Mouse (Mus musculus): ENCODE measurements around the gene Kif3c.
A peak's percentile ranks its signal among the peaks of the same experiment; 100 is the strongest.

The Kif3c gene

GRCm38 (mm10) chr12:3364508-3365448, at the start of gene Kif3c:
TSS of gene Kif3c (plus strand) at chr12:3365132.
- DNase-seq (ENCODE audit: low spot score in 2 of 2): peak; percentile 91

DNA sequence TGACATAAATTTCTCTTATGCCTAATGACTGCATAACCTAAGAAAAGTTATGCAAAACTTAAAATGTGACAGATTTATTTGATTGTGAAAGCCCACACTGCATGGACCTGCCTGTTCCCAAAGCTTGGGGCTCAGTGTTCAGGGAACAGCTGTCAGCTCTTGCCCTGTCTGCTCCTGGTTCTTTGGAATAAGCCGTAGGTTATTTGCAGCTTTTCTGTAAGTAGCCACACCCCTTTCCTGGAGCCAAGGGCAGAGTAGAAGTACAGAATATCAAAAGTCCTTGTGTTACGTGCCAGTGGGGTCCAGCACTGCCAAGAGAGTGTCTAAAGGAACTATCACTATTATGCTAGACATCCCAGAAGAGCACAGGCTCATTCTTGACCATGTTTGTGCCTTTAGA, 48.8 kb upstream of the Kif3c start:
- no peak for DNase-seq (ENCODE audit: low spot score in 2 of 2)

- no peak for DNase-seq (ENCODE audit: low spot score in 2 of 2)
Measured at GRCm38 (mm10) chr12:3316937-3317336, 48.0 kb upstream of the Kif3c start.

- no peak for DNase-seq (ENCODE audit: low spot score in 2 of 2)
Measured at GRCm38 (mm10) chr12:3319377-3319776, 45.6 kb upstream of the Kif3c start.

DNA sequence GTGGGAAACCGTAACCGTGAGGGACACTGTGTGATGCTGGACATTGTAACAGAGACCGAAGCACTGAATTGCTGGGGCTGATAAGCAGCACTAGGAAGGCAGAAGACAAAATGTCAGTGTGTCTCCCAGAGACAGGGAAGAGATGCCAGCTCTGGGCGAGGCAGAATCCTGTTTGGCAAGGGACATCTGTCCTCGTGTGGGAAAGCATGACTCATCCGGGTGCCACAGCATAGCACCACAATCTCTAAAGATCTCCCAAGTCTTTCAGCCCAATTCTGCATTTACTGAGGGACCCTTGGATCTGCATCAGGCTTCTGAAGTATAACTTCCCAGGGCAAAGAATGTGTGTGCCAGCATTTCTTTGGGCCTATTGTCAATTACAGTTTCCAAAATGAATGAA, 41.7 kb upstream of the Kif3c start:
- DNase-seq (ENCODE audit: low spot score in 2 of 2): no peak

- no peak for DNase-seq (ENCODE audit: low spot score in 2 of 2)
Measured at GRCm38 (mm10) chr12:3325232-3325631, 39.7 kb upstream of the Kif3c start.

GRCm38 (mm10) chr12:3329677-3330076, 35.3 kb upstream of the Kif3c start:
- no peak for DNase-seq (ENCODE audit: low spot score in 2 of 2)

DNA sequence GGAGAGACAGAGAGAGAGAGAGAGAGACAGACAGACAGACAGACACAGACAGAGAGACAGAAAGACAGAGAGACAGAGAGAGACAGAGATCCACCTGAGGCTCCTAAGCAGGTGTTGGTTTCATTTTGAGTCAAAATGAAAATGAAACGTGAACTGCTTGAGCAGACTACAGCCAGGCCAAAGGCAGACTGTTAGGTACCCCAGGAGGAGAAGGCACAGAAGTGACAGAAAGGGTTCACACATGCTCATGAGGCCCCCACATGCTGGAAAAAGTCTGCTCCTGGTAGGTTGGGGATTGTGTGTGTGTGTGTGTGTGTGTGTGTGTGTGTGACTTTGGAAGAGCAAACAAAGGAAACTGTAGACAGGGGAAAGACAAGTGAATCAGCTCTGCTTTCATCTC, 26.0 kb upstream of the Kif3c start:
- no peak for DNase-seq (ENCODE audit: low spot score in 2 of 2)

GRCm38 (mm10) chr12:3344155-3344554, 20.8 kb upstream of the Kif3c start:
- no peak for DNase-seq (ENCODE audit: low spot score in 2 of 2)

GRCm38 (mm10) chr12:3345038-3345437, 19.9 kb upstream of the Kif3c start:
- DNase-seq (ENCODE audit: low spot score in 2 of 2): no peak

DNA sequence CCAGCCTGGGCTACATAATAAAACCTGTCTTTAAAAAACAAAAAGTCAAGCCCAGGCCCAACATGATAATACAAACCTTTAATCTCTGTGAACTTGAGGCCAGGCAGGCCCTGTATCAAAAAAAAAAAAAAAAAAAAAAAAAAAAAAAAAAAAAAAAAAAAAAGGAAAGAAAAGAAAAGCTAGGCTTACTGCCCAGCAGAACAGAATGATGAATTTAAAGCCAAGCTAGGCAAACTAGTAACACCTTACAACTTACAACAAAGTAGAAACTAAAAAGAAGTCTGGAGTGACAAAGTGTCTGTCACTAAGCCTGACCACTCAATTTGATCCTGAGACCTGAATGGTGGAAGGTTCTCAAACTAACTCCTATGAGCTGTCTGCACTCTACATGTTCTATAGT, 17.2 kb upstream of the Kif3c start:
- DNase-seq (ENCODE audit: low spot score in 2 of 2): no peak

GRCm38 (mm10) chr12:3349387-3349786, 15.5 kb upstream of the Kif3c start:
- DNase-seq (ENCODE audit: low spot score in 2 of 2): no peak

DNA sequence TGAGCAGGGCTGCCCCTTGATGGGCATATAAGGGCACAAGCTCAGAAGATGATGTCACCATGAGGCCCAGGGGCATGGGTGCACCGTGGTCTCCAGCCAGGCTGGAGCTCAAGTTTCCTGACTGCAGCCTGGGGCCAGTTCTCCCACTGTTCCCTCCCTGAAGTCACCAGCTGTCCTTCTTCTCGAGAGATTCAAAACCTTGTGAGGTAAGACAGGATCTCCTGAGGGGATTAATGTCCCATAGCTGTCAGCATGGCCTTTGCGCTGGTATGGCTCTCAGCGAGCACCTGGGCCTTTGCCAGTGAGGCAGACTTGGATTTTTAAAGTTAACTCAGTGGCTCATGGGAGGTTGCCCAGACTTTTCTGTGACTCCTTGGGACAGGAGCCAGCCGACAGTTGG, 14.8 kb upstream of the Kif3c start:
- no peak for DNase-seq (ENCODE audit: low spot score in 2 of 2)

- DNase-seq (ENCODE audit: low spot score in 2 of 2): no peak
Measured at GRCm38 (mm10) chr12:3352216-3352615, 12.7 kb upstream of the Kif3c start.

DNA sequence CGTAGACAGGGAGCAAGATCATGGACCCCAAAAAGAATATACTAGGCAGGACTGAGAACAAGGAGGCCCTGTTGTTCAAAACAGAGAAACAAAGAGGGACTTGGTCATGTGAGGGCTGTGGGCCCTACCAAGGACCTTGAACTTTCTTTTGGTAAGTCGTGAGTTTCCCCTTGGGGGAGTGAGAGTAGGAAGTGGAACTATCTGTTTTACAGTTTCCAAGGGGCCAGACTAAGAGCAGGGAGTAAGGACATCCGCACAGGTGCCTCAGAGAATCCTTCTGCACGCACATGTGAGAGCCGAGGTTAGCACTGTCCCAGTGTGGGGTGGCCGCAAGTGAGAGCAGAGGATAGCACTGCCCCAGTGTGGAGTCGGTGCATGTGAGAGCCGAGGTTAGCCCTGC, 9.9 kb upstream of the Kif3c start:
- no peak for DNase-seq (ENCODE audit: low spot score in 2 of 2)

DNA sequence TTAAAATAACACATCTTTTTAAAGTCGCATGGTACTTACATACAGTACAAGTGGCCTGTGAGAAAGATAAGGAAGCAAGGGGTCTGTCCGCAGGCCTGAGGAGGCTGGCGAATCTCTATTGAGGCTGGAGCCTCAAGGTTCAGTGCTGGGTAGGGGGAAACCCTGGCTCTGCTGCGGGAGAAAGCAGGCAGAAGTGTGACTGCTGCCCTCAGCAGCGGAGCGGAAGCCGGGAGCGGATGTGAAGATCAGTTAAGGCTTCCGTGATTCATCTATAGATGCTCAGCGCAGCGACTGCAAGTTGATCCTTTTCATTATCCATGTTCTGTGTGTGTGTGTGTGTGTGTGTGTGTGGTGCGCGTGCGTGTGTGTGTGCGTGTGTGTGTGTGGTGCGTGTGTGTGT, 8.1 kb upstream of the Kif3c start:
- DNase-seq (ENCODE audit: low spot score in 2 of 2): no peak

GRCm38 (mm10) chr12:3359302-3359701, 5.6 kb upstream of the Kif3c start:
- peak in 1 of 2 experiments; percentile 73 for DNase-seq (ENCODE audit: low spot score in 2 of 2)

DNA sequence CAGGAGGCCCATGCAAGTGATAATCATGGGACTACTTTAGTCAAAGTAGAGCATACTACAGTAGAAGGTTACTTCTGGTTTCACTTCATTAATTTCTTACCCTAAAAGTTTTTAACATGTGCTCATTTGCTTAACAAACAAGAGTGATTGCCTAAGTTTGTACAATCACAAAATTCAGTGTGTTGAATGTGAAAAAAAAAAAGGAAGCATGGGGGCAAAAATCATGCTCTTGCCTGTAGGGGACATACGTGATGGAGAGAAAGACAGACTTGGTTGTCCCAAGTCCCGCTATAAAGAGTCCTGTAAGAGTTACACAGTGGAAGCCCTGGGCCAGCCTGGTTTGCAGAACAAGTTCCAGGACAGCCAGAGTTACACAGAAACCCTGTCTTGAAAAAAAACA, 4.9 kb upstream of the Kif3c start:
- no peak for DNase-seq (ENCODE audit: low spot score in 2 of 2)

- no peak for DNase-seq (ENCODE audit: low spot score in 2 of 2)
Measured at GRCm38 (mm10) chr12:3364076-3364475, 856 bp upstream of the Kif3c start.

DNA sequence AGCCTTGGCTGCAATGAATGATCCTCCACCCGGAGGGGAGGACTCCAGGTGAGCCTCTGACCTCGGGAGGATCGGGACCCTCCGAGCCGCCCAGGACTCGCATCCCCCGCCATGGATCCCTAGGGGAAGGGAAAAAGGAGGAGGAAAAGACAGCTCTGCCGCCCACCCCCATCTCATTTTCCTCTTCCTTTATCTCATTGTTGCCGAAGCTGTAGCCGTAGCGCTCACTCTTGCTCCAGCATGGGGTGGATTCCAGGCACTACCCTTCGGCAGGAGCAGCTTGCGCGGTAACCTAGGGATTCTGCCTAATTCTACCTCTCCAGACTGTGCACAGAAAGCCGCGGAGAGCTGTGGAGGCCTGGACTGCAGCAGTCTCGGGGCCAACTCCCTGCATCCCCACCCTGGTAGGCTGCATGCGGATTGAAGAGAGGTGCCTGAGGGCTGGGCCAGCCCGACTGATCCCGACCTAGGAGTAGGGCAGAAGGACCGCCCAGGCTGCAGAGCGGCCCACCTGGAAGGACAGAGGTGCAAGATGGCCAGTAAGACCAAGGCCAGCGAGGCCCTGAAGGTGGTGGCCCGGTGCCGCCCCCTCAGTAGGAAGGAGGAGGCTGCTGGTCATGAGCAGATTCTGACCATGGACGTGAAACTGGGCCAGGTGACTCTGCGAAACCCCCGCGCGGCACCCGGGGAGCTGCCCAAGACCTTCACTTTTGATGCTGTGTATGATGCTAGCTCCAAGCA, 687 bp downstream of the Kif3c start:
- DNase-seq (ENCODE audit: low spot score in 2 of 2): peak in 1 of 2 experiments; percentile 51

DNA sequence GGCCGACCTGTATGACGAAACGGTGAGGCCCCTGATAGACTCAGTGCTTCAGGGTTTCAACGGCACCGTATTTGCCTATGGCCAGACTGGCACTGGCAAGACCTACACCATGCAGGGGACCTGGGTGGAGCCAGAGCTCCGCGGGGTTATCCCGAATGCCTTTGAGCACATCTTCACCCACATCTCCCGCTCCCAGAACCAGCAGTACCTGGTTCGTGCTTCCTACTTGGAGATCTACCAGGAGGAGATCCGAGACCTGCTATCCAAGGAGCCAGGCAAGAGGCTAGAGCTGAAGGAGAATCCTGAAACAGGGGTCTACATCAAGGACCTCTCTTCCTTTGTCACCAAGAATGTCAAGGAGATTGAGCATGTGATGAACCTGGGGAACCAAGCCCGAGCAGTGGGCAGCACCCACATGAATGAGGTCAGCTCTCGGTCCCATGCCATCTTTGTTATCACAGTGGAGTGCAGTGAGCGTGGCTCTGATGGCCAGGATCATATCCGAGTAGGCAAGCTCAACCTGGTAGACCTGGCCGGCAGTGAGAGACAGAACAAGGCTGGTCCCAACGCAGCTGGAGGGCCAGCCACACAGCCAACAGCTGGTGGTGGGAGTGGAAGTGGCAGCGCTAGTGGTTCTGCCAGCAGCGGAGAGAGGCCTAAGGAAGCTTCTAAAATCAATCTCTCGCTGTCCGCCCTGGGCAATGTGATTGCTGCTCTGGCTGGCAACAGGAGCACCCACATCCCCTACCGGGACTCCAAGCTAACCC, 1.4 kb downstream of the Kif3c start:
- no peak for DNase-seq (ENCODE audit: low spot score in 2 of 2)

DNA sequence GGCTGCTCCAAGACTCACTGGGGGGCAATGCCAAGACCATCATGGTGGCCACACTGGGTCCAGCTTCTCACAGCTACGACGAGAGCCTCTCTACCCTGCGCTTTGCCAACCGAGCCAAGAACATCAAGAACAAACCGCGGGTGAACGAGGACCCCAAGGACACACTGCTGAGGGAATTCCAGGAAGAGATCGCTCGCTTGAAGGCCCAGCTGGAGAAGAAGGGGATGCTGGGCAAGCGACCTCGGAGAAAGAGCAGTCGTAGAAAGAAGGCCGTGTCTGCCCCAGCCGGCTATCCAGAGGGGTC, 2.0 kb downstream of the Kif3c start:
- no peak for DNase-seq (ENCODE audit: low spot score in 2 of 2)

Measured in frontal cortex, postnatal 10 days (tissue).